Mouse (Mus musculus): Measurements from ENCODE around the gene Serpinf2.
"Not testable (repeated sequence)": the region's sequence is repeated elsewhere in the genome, so short reads cannot be mapped to it uniquely, and the experiment has no call there.

The Serpinf2 gene

GRCm38 (mm10) chr11:75424459-75424858 is 14.9 kb downstream of the Serpinf2 start:
- no peak for DNase-seq

- no peak for DNase-seq
These were observed 15.4 kb downstream of the Serpinf2 start for GRCm38 (mm10) chr11:75424033-75424432.

- no peak for DNase-seq
These were observed 16.3 kb downstream of the Serpinf2 start for GRCm38 (mm10) chr11:75423091-75423490.

GRCm38 (mm10) chr11:75422013-75422792 is 17.2 kb downstream of the Serpinf2 start, which contains the start of gene Serpinf1:
Gene Serpinf1 (minus strand): TSS chr11:75422701.
- DNase-seq: no peak

GRCm38 (mm10) chr11:75421375-75422012 is 17.9 kb downstream of the Serpinf2 start:
- DNase-seq: no peak

GRCm38 (mm10) chr11:75420810-75421374 is 18.5 kb downstream of the Serpinf2 start:
- no peak for DNase-seq

GRCm38 (mm10) chr11:75420037-75420436 is 19.4 kb downstream of the Serpinf2 start:
- DNase-seq: no peak

- DNase-seq: no peak
These were observed 23.4 kb downstream of the Serpinf2 start for GRCm38 (mm10) chr11:75415994-75416393.

- no peak for DNase-seq
These were observed 24.3 kb downstream of the Serpinf2 start for GRCm38 (mm10) chr11:75415096-75415495.

GRCm38 (mm10) chr11:75410591-75410990 is 28.8 kb downstream of the Serpinf2 start:
- no peak for DNase-seq

- DNase-seq: no peak
These were observed 29.5 kb downstream of the Serpinf2 start for GRCm38 (mm10) chr11:75409679-75410575.

- peak; percentile 28 to 35 for DNase-seq
These were observed 32.5 kb downstream of the Serpinf2 start for GRCm38 (mm10) chr11:75406865-75407264.

GRCm38 (mm10) chr11:75406104-75406503 is 33.3 kb downstream of the Serpinf2 start:
- no peak for DNase-seq

- DNase-seq: peak; percentile 14 to 22
These were observed 34.6 kb downstream of the Serpinf2 start for GRCm38 (mm10) chr11:75404801-75405200.

GRCm38 (mm10) chr11:75403301-75404052 is 35.9 kb downstream of the Serpinf2 start:
- no peak for DNase-seq

GRCm38 (mm10) chr11:75402271-75402690 is 37.1 kb downstream of the Serpinf2 start:
- DNase-seq: peak in 1 of 2 experiments; percentile 16

- peak; percentile 21 to 22 for DNase-seq
These were observed 39.3 kb downstream of the Serpinf2 start for GRCm38 (mm10) chr11:75400099-75400498.

GRCm38 (mm10) chr11:75399411-75399841 is 40.0 kb downstream of the Serpinf2 start:
- peak; percentile 43 to 49 for DNase-seq

- no peak for DNase-seq
These were observed 41.9 kb downstream of the Serpinf2 start for GRCm38 (mm10) chr11:75397452-75397851.

GRCm38 (mm10) chr11:75395611-75396010 is 43.8 kb downstream of the Serpinf2 start:
- no peak for DNase-seq

- DNase-seq: not testable (repeated sequence)
These were observed 55.9 kb downstream of the Serpinf2 start for GRCm38 (mm10) chr11:75383529-75383928.
